Mouse (Mus musculus) midbrain, embryonic 14.5 days (tissue): ENCODE measurements at regions not wholly inside any gene's neighbourhood (a gene's known extent, or its start where the extent isn't known, plus 50 kb on each side); places are given as distances from the start of the nearest gene placed in this dataset.
A peak's percentile ranks its signal among the peaks of the same experiment; 100 is the strongest.

ENCODE experiments used
- ATAC-seq: fragments of 200-750 bp; cut with Nextera tagmentation; 2 replicates; pipeline ENCODE4 v1.8.0; 2017; ENCODE audit warnings: moderate number of reproducible peaks, moderate library complexity; ENCODE audit not compliant: low FRiP score, low TSS enrichment
- DNase-seq: peaks from one replicate; pipeline ENCODE4 v3.0.0-alpha.2; 2015
- H3K27ac ChIP-seq: fragments of 300-500 bp; sonication (generic); replicated peaks from 2 replicates; pipeline ENCODE4 v1.5.1; 2014; ENCODE audit warnings: mild to moderate bottlenecking, low read depth, low read length, moderate library complexity
- H3K27me3 ChIP-seq: fragments of 300-500 bp; sonication (generic); 2 replicates; pipeline ENCODE4 v1.6.1; 2014; ENCODE audit warnings: low read length, control low read depth, mixed read lengths; ENCODE audit not compliant: control insufficient read depth, insufficient read depth
- H3K36me3 ChIP-seq: fragments of 300-500 bp; sonication (generic); 2 replicates; pipeline ENCODE4 v1.6.1; 2014; ENCODE audit warnings: low read length, control low read depth; ENCODE audit not compliant: control insufficient read depth, insufficient read depth
- H3K4me1 ChIP-seq: fragments of 300-500 bp; sonication (generic); 2 replicates; pipeline ENCODE4 v1.6.1; 2014; ENCODE audit warnings: mild to moderate bottlenecking, antibody characterized with exemption, low read length, control low read depth; ENCODE audit not compliant: control insufficient read depth, insufficient read depth
- H3K4me2 ChIP-seq: fragments of 300-500 bp; sonication (generic); 2 replicates; pipeline ENCODE4 v1.6.1; 2014; ENCODE audit warnings: mild to moderate bottlenecking, low read length, moderate library complexity
- H3K4me3 ChIP-seq: fragments of 300-500 bp; sonication (generic); replicated peaks from 2 replicates; pipeline ENCODE4 v1.5.1; 2014; ENCODE audit warnings: low read depth, low read length
- H3K9ac ChIP-seq: fragments of 300-500 bp; sonication (generic); replicated peaks from 2 replicates; pipeline ENCODE4 v1.6.1; 2014; ENCODE audit warnings: mild to moderate bottlenecking, low read length, moderate library complexity
- H3K9me3 ChIP-seq: fragments of 300-500 bp; sonication (generic); 2 replicates; pipeline ENCODE4 v1.6.1; 2016; ENCODE audit warnings: low read length, control low read depth, mixed read lengths; ENCODE audit not compliant: control insufficient read depth
- WGBS: fragments of 180-500 bp; shearing (Covaris S2); extraction: QIAGEN DNeasy Blood & Tissue Kit; methylation state at CpG from one replicate; pipeline ENCODE4 v1.1.7; 2014; 5-methylcytosine and 5-hydroxymethylcytosine counted together

DNA sequence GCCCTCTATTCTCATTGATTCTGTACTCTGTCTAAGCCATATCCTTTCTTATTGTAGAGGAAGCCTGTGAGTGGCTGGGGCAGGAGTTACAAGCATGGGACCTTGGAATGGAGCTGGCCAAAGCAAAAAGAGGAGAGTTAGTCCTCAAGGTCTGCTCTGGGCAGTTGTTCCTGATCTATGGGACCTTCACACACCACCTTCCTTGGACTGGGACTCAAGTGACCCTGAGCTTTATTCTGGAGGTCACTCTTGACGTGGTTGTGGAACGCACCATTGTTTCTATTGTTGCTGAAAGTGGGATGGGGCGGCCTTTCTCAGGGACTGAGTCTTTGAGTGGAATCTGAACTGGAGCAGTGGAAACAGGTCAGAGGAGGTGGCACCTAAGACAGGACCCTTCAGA is 291.0 kb downstream of the Gm49356 start:
- no peaks in the 10 kb centered on the region for H3K36me3 ChIP-seq
- H3K4me3 ChIP-seq = no peak overlapping the region
- no peak overlapping the region for H3K9ac ChIP-seq
- H3K4me1 ChIP-seq = no peaks in the 10 kb centered on the region
- ATAC-seq (no peak), DNase-seq (no peak)
- no peaks in the 10 kb centered on the region for H3K9me3 ChIP-seq
- no peak overlapping the region for H3K4me2 ChIP-seq
- no peak overlapping the region for H3K27ac ChIP-seq
- H3K27me3 ChIP-seq = no peaks in the 10 kb centered on the region
- 75% methylated on average over 3 of the region's 3 CpGs for WGBS

- no peak overlapping the region for H3K4me2 ChIP-seq
- no peak overlapping the region for H3K4me3 ChIP-seq
- no peaks in the 10 kb centered on the region for H3K9me3 ChIP-seq
- H3K27ac ChIP-seq = no peak overlapping the region
- WGBS = 81% methylated on average over 9 of the region's 9 CpGs
- H3K4me1 ChIP-seq = 0 out of 2 replicates have a peak, but pooled peaks cover 2% of the 10 kb centered on the region
- H3K36me3 ChIP-seq = no peaks in the 10 kb centered on the region
- DNase-seq (no peak), ATAC-seq (no peak)
- H3K9ac ChIP-seq = no peak overlapping the region
- no peaks in the 10 kb centered on the region for H3K27me3 ChIP-seq
These were observed 295.4 kb downstream of the Gm49356 start for GRCm38 (mm10) chr15:59184461-59184860.

DNA sequence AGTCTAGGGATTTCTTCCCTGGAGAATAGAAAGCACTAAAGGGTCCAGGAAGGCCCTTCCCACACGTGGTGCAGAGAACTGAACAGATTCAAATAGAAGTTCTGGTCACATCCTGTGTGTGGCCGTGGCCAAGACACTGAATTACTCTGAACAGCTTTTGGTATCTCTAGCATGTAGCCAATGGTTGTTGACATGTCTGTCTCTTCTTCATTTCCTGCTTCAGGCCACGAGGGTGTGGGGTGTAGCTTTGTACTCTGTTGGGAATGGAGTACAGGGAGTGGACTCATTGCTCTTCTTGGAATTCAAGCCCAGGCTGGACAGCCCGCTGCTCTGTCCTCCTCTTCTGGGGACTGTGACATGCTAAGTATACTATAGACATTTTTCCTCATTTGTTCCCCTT is 298.5 kb downstream of the Gm49356 start:
- 74% methylated on average over 4 of the region's 4 CpGs for WGBS
- no peak for ATAC-seq

DNA sequence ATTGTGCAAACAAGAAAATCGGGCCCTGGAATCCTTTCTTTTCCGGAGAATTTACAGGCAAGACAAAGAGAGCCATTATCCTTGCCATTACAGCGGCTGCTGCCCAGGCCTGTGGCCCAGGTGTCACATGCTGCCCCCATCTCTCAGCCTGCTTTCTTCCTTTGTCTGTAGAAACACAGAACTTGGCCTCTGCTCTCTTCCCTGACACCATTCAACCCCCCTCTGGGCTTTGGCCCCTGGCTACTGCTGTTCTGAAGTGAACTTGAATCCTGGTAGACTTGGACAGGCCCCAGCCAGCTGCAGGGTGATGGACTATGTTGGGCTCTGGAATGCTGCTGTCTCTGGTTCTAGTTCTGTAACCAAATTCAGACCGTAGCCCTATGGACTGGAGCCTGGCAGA is 299.3 kb downstream of the Gm49356 start:
- Histone ChIP-seq H3K4me1 (0 out of 2 replicates have a peak, but pooled peaks cover 2% of the 10 kb centered on the region), H3K4me2 (no peak overlapping the region), H3K4me3 (no peak overlapping the region), H3K9me3 (no peaks in the 10 kb centered on the region), H3K9ac (no peak overlapping the region), H3K36me3 (no peaks in the 10 kb centered on the region), H3K27me3 (no peaks in the 10 kb centered on the region), H3K27ac (no peak overlapping the region)
- ATAC-seq = no peak
- DNase-seq = no peak
- WGBS = 26% methylated on average over 4 of the region's 4 CpGs

More for the DNA sequence above, 298.5 kb downstream of the Gm49356 start:
- Histone ChIP-seq H3K4me2 (no peak overlapping the region), H3K4me1 (0 out of 2 replicates have a peak, but pooled peaks cover 2% of the 10 kb centered on the region), H3K36me3 (no peaks in the 10 kb centered on the region), H3K4me3 (no peak overlapping the region), H3K27me3 (no peaks in the 10 kb centered on the region), H3K9me3 (no peaks in the 10 kb centered on the region), H3K27ac (no peak overlapping the region), H3K9ac (no peak overlapping the region)
- no peak for DNase-seq

- Histone ChIP-seq H3K4me1 (0 out of 2 replicates have a peak, but pooled peaks cover 2% of the 10 kb centered on the region), H3K36me3 (no peaks in the 10 kb centered on the region), H3K4me2 (no peak overlapping the region), H3K9ac (no peak overlapping the region), H3K27ac (no peak overlapping the region), H3K4me3 (no peak overlapping the region), H3K9me3 (no peaks in the 10 kb centered on the region), H3K27me3 (no peaks in the 10 kb centered on the region)
- 90% methylated on average over 5 of the region's 5 CpGs for WGBS
- ATAC-seq = no peak
- no peak for DNase-seq
These were observed 301.4 kb downstream of the Gm49356 start for GRCm38 (mm10) chr15:59190511-59190910.

DNA sequence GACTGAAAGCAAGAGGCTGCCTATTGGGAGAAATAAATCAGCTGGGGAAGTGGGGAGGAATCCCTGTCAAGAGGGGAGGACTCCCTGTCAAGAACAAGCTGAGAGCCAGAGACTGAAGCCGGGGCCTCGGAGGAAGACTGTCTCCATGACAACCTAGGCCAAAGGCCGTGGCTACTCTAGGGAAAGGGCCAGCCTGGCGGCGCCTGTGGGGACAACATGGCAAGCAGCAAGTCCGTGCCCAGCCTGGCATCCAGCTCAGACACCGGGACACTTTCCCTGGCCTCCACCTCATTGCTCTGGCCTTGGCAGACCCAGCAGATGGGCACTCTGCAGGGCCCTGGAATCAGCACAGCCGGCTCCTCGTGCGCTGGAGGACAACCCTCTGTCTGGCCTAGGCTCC is 305.3 kb downstream of the Gm49356 start:
- Histone ChIP-seq H3K4me3 (no peak overlapping the region), H3K9me3 (no peaks in the 10 kb centered on the region), H3K4me2 (no peak overlapping the region), H3K36me3 (no peaks in the 10 kb centered on the region), H3K4me1 (peaks cover 14% of the 10 kb centered on the region; the same call in 1 of the 2 replicates), H3K27ac (no peak overlapping the region), H3K9ac (no peak overlapping the region), H3K27me3 (no peaks in the 10 kb centered on the region)
- ATAC-seq (no peak), DNase-seq (peak; percentile 29)
- WGBS = 35% methylated on average over 10 of the region's 10 CpGs

GRCm38 (mm10) chr15:59196351-59196750 is 307.3 kb downstream of the Gm49356 start:
- H3K36me3 ChIP-seq = no peaks in the 10 kb centered on the region
- H3K4me2 ChIP-seq = no peak overlapping the region
- no peak overlapping the region for H3K27ac ChIP-seq
- H3K4me1 ChIP-seq = peaks cover 14% of the 10 kb centered on the region; the same call in 1 of the 2 replicates
- no peaks in the 10 kb centered on the region for H3K27me3 ChIP-seq
- no peak for DNase-seq
- H3K4me3 ChIP-seq = no peak overlapping the region
- 84% methylated on average over 5 of the region's 5 CpGs for WGBS
- no peaks in the 10 kb centered on the region for H3K9me3 ChIP-seq
- H3K9ac ChIP-seq = no peak overlapping the region
- no peak for ATAC-seq

GRCm38 (mm10) chr15:59197455-59198391 is 308.6 kb downstream of the Gm49356 start:
- peak overlapping the region; percentile 73 for H3K27ac ChIP-seq
- DNase-seq (peak; percentile 64), ATAC-seq (peak; percentile 60; the same call in 1 of the 2 replicates)
- H3K36me3 ChIP-seq = no peaks in the 10 kb centered on the region
- H3K9ac ChIP-seq = no peak overlapping the region
- 9% methylated on average over 7 of the region's 7 CpGs for WGBS
- no peak overlapping the region for H3K4me2 ChIP-seq
- H3K27me3 ChIP-seq = no peaks in the 10 kb centered on the region
- H3K9me3 ChIP-seq = no peaks in the 10 kb centered on the region
- H3K4me3 ChIP-seq = no peak overlapping the region
- H3K4me1 ChIP-seq = peaks cover 14% of the 10 kb centered on the region; the same call in 1 of the 2 replicates

GRCm38 (mm10) chr15:59201386-59201785 is 312.3 kb downstream of the Gm49356 start:
- 79% methylated on average over 7 of the region's 7 CpGs for WGBS
- Histone ChIP-seq H3K27ac (no peak overlapping the region), H3K9ac (no peak overlapping the region), H3K9me3 (no peaks in the 10 kb centered on the region), H3K4me3 (no peak overlapping the region), H3K36me3 (no peaks in the 10 kb centered on the region), H3K4me1 (peaks cover 14% of the 10 kb centered on the region; the same call in 1 of the 2 replicates), H3K4me2 (no peak overlapping the region), H3K27me3 (no peaks in the 10 kb centered on the region)
- ATAC-seq = no peak
- DNase-seq = no peak
